Mouse (Mus musculus) spleen, postnatal 14 days (tissue): ENCODE data around the gene Rpusd4.

Experiments
- DNase-seq, 2 experiments: peaks; one replicate each; pipeline ENCODE4 v3.0.0; 2021 to 2022; ENCODE audit warnings: low spot score in 2 of 2

Gene Rpusd4

GRCm38 (mm10) chr9:35286351-35286750, 18.7 kb downstream of the Rpusd4 start:
- DNase-seq = no peak

- no peak for DNase-seq
These were observed 22.3 kb downstream of the Rpusd4 start for GRCm38 (mm10) chr9:35289992-35290391.

- no peak for DNase-seq
These were observed 22.8 kb downstream of the Rpusd4 start for GRCm38 (mm10) chr9:35290417-35290816.

- DNase-seq = no peak
These were observed 23.3 kb downstream of the Rpusd4 start for GRCm38 (mm10) chr9:35290916-35291315.

- DNase-seq = no peak
These were observed 25.8 kb downstream of the Rpusd4 start for GRCm38 (mm10) chr9:35293465-35293864.

GRCm38 (mm10) chr9:35297791-35298190, 30.1 kb downstream of the Rpusd4 start:
- DNase-seq = no peak

- DNase-seq = no peak
These were observed 34.5 kb downstream of the Rpusd4 start for GRCm38 (mm10) chr9:35302172-35302571.

- DNase-seq = no peak
These were observed 39.8 kb downstream of the Rpusd4 start for GRCm38 (mm10) chr9:35307461-35307860.

- DNase-seq = no peak
These were observed 42.7 kb downstream of the Rpusd4 start for GRCm38 (mm10) chr9:35310377-35310776.

GRCm38 (mm10) chr9:35312516-35312915, 44.9 kb downstream of the Rpusd4 start:
- no peak for DNase-seq

GRCm38 (mm10) chr9:35313601-35314000, 45.9 kb downstream of the Rpusd4 start:
- DNase-seq = no peak

GRCm38 (mm10) chr9:35314254-35314653, 46.6 kb downstream of the Rpusd4 start:
- DNase-seq = no peak

GRCm38 (mm10) chr9:35316771-35317211, 49.1 kb downstream of the Rpusd4 start:
- DNase-seq = no peak

GRCm38 (mm10) chr9:35317233-35317980, 49.7 kb downstream of the Rpusd4 start:
- no peak for DNase-seq

- DNase-seq = no peak
These were observed 51.0 kb downstream of the Rpusd4 start for GRCm38 (mm10) chr9:35318537-35319172.

GRCm38 (mm10) chr9:35320288-35320687, 52.6 kb downstream of the Rpusd4 start:
- no peak for DNase-seq

- no peak for DNase-seq
These were observed 56.3 kb downstream of the Rpusd4 start for GRCm38 (mm10) chr9:35323974-35324373.

GRCm38 (mm10) chr9:35324571-35324970, 56.9 kb downstream of the Rpusd4 start:
- DNase-seq = no peak

- no peak for DNase-seq
These were observed 59.1 kb downstream of the Rpusd4 start for GRCm38 (mm10) chr9:35326644-35327263.
